Mouse (Mus musculus): ENCODE data around the gene Gm6408. TPM values are rescaled to one million over a fixed set of nuclear protein-coding genes. Genes with fewer than 3 reads are reported as not detected.

Gene Gm6408
- not detected in 2 replicates for polyA plus RNA-seq (2012; ENCODE audit: low replicate concordance)

DNA sequence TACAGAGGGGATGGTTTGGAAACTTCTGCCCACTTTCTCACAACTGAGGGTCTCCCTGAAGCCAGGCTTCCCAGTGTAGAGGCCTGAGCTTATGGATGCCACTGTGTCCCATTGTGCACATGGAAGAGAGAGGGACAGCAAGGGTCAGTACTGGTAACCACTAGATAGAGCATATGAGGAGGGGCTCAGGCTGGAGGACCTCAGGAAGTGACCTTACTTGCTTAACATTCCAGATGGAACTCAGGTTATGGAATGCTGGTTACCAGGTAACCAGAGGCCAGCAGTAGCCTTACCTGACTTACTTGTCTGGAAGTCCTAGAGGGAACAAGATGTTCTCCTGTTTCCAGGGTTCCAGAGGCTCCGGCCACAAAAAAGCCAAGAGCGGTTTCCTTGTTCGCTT, at the start of gene Gm6408:
Gene Gm6408 (plus strand): TSS at position 301 of the 400 bp plus-strand sequence.

DNA sequence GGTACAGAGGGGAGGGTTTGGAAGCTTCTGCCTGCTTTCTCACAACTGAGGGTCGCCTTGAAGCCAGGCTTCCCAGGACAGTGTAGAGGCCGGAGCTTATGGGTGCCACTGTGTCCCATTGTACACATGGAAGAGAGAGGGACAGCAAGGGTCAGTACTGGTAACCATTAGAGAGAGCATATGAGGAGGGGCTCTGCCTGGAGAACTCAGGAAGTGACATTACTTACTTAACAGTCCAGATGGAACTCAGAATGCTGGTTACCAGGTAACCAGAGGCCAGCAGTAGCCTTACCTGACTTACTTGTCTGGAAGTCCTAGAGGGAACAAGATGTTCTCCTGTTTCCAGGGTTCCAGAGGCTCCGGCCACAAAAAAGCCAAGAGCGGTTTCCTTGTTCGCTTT, 9.3 kb downstream of the Gm6408 start, which contains the start of gene Gm6370:
Gene Gm6370 (plus strand): TSS at position 301 of the 400 bp plus-strand sequence.

DNA sequence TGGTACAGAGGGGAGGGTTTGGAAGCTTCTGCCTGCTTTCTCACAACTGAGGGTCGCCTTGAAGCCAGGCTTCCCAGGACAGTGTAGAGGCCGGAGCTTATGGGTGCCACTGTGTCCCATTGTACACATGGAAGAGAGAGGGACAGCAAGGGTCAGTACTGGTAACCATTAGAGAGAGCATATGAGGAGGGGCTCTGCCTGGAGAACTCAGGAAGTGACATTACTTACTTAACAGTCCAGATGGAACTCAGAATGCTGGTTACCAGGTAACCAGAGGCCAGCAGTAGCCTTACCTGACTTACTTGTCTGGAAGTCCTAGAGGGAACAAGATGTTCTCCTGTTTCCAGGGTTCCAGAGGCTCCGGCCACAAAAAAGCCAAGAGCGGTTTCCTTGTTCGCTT, 20.3 kb downstream of the Gm6408 start, which contains the start of gene 4930449I24Rik:
Gene 4930449I24Rik (plus strand): TSS at position 301 of the 400 bp plus-strand sequence.

GRCm38 (mm10) chr5:146513823-146514222, 32.1 kb downstream of the Gm6408 start, which contains the start of gene Gm3402:
Gene Gm3402, plus strand, starts transcription at chr5:146514123.

GRCm38 (mm10) chr5:146525501-146525900, 43.7 kb downstream of the Gm6408 start, which contains the start of gene Gm3404:
Gene Gm3404, plus strand, starts transcription at chr5:146525801.

Other genes starting within 250 kb of the Gm6408 start
- gene Wasf3, start 97.0 kb upstream of the Gm6408 start, polyA plus RNA-seq (2012; ENCODE audit: low replicate concordance): not detected in 2 replicates
- gene Gm6370, start 9.4 kb downstream of the Gm6408 start, polyA plus RNA-seq (2012; ENCODE audit: low replicate concordance): not detected in 2 replicates
- not detected in 2 replicates for gene 4930449I24Rik, start 20.4 kb downstream of the Gm6408 start, polyA plus RNA-seq (2012; ENCODE audit: low replicate concordance)
- not detected in 2 replicates for gene Gm3402, start 32.2 kb downstream of the Gm6408 start, polyA plus RNA-seq (2012; ENCODE audit: low replicate concordance)
- gene Gm3404, start 43.8 kb downstream of the Gm6408 start, polyA plus RNA-seq (2012; ENCODE audit: low replicate concordance): not detected in 2 replicates
- gene Gm3409, start 55.7 kb downstream of the Gm6408 start, polyA plus RNA-seq (2012; ENCODE audit: low replicate concordance): not detected in 2 replicates
- gene Gm3415, start 74.2 kb downstream of the Gm6408 start, polyA plus RNA-seq (2012; ENCODE audit: low replicate concordance): not detected in 2 replicates
- gene Gpr12, start 103.3 kb downstream of the Gm6408 start, polyA plus RNA-seq (2012; ENCODE audit: low replicate concordance): not detected in 2 replicates